Mouse (Mus musculus) telencephalon, adult 2 months (tissue): ENCODE measurements around the gene Dchs2.
"Not testable (repeated sequence)": the region's sequence is repeated elsewhere in the genome, so short reads cannot be mapped to it uniquely, and the experiment has no call there.

Experiments
- DNase-seq: peaks from one replicate; pipeline ENCODE4 v3.0.0-alpha.2; 2011; ENCODE audit warnings: low read depth, low spot score

Dchs2 gene

GRCm38 (mm10) chr3:83127726-83128448, at the start of gene Dchs2:
TSS of gene Dchs2 (plus strand) at chr3:83127948.
- DNase-seq, result no peak

- DNase-seq, result no peak
Measured at GRCm38 (mm10) chr3:83080567-83081055, 47.1 kb upstream of the Dchs2 start.

GRCm38 (mm10) chr3:83097586-83097985, 30.2 kb upstream of the Dchs2 start:
- no peak for DNase-seq

- DNase-seq, result no peak
Measured at GRCm38 (mm10) chr3:83098546-83099034, 29.2 kb upstream of the Dchs2 start.

GRCm38 (mm10) chr3:83099139-83099538, 28.6 kb upstream of the Dchs2 start:
- DNase-seq, result no peak

- DNase-seq, result no peak
Measured at GRCm38 (mm10) chr3:83099651-83100050, 28.1 kb upstream of the Dchs2 start.

GRCm38 (mm10) chr3:83102286-83102685, 25.5 kb upstream of the Dchs2 start:
- DNase-seq, result no peak

- no peak for DNase-seq
Measured at GRCm38 (mm10) chr3:83110163-83110562, 17.6 kb upstream of the Dchs2 start.

- DNase-seq, result no peak
Measured at GRCm38 (mm10) chr3:83111485-83112261, 16.1 kb upstream of the Dchs2 start.

- DNase-seq, result no peak
Measured at GRCm38 (mm10) chr3:83112869-83113268, 14.9 kb upstream of the Dchs2 start.

- no peak for DNase-seq
Measured at GRCm38 (mm10) chr3:83114946-83115345, 12.8 kb upstream of the Dchs2 start.

GRCm38 (mm10) chr3:83117592-83117991, 10.2 kb upstream of the Dchs2 start:
- DNase-seq, result no peak

GRCm38 (mm10) chr3:83123945-83124344, 3.8 kb upstream of the Dchs2 start:
- DNase-seq, result not testable (repeated sequence)

GRCm38 (mm10) chr3:83127088-83127725, 541 bp upstream of the Dchs2 start:
- DNase-seq, result no peak

- no peak for DNase-seq
Measured at GRCm38 (mm10) chr3:83128449-83128922, 738 bp downstream of the Dchs2 start.

GRCm38 (mm10) chr3:83129151-83129550, 1.4 kb downstream of the Dchs2 start:
- no peak for DNase-seq

- no peak for DNase-seq
Measured at GRCm38 (mm10) chr3:83136413-83136812, 8.7 kb downstream of the Dchs2 start.

GRCm38 (mm10) chr3:83138820-83139219, 11.1 kb downstream of the Dchs2 start:
- no peak for DNase-seq

- DNase-seq, result no peak
Measured at GRCm38 (mm10) chr3:83145610-83146009, 17.9 kb downstream of the Dchs2 start.

- DNase-seq, result no peak
Measured at GRCm38 (mm10) chr3:83147273-83148054, 19.7 kb downstream of the Dchs2 start.

- peak; percentile 38 for DNase-seq
Measured at GRCm38 (mm10) chr3:83148055-83148447, 20.3 kb downstream of the Dchs2 start.
